Comparison of ENCODE assay signal across 8 mouse cellular contexts in genomic region chr11:69133923-69134621, GRCm38 (mm10). TPM values are rescaled to one million over a fixed set of nuclear protein-coding genes. Genes with fewer than 3 reads are reported as not detected.
DNase-seq lines count a peak whose midpoint lies in the region; ATAC-seq and TF ChIP-seq lines count a peak whose summit lies in the region.

No protein-coding gene starts in this region.

- 0 out of 2 replicates have a peak overlapping the region, but pooled peaks have one; percentile 49 for H3K27ac ChIP-seq in embryonic facial prominence, embryonic 13.5 days
- H3K27ac ChIP-seq in heart, postnatal 0 days (ENCODE audit: low read depth): no peak overlapping the region
- no peak overlapping the region for H3K27ac ChIP-seq in liver, embryonic 14.5 days

- H3K4me3 ChIP-seq in embryonic facial prominence, embryonic 13.5 days: peak overlapping the region; percentile 54
- H3K4me3 ChIP-seq in heart, postnatal 0 days (ENCODE audit: low read depth, low read length): peak overlapping the region; percentile 40
- H3K4me3 ChIP-seq in liver, embryonic 14.5 days (ENCODE audit: insufficient read depth in 1 of 2, low read depth in 2 of 2, low read length in 2 of 2): peak overlapping the region; percentile 31 to 41

- peak; percentile 58 for DNase-seq in CD4-positive helper T cell, adult 2 months (ENCODE audit: low read depth, low spot score)
- peak; percentile 63 for DNase-seq in adrenal gland, adult 8-10 months
- DNase-seq in heart, postnatal 0 days (ENCODE audit: low spot score): peak; percentile 23
- DNase-seq in kidney, postnatal 36 days: peak; percentile 33 to 64
- DNase-seq in liver, embryonic 14.5 days (ENCODE audit: low read depth in 3 of 3, low spot score in 3 of 3): no peak
- peak; percentile 61 for DNase-seq in neural tube, embryonic 10.5 days (ENCODE audit: extremely low spot score, low spot score)
- DNase-seq in thymus, postnatal 14 days: peak; percentile 70

- no peaks in the 10 kb centered on the region for H3K36me3 ChIP-seq in embryonic facial prominence, embryonic 13.5 days
- H3K36me3 ChIP-seq in heart, postnatal 0 days (replicated peaks; ENCODE audit: control insufficient read depth, insufficient read depth, low read length): no peaks in the 10 kb centered on the region
- no peaks in the 10 kb centered on the region for H3K36me3 ChIP-seq in liver, embryonic 14.5 days (replicated peaks; ENCODE audit: control insufficient read depth, insufficient read depth, low read depth)

- H3K9ac ChIP-seq in embryonic facial prominence, embryonic 13.5 days: peak overlapping the region; percentile 69
- H3K9ac ChIP-seq in heart, postnatal 0 days (replicated peaks; ENCODE audit: low read depth, low read length): no peak overlapping the region
- no peak overlapping the region; the same call in 1 of the 2 replicates for H3K9ac ChIP-seq in liver, embryonic 14.5 days (replicated peaks)

- WGBS in embryonic facial prominence, embryonic 13.5 days: 1% methylated on average over 34 of the region's 34 CpGs
- WGBS in heart, postnatal 0 days: 4% methylated on average over 34 of the region's 34 CpGs
- WGBS in liver, embryonic 14.5 days (ENCODE audit: insufficient replicate concordance): 5% methylated on average over 34 of the region's 34 CpGs

- no peaks in the 10 kb centered on the region for H3K9me3 ChIP-seq in embryonic facial prominence, embryonic 13.5 days
- no peaks in the 10 kb centered on the region for H3K9me3 ChIP-seq in heart, postnatal 0 days (replicated peaks; ENCODE audit: control insufficient read depth, low read length)
- no peaks in the 10 kb centered on the region for H3K9me3 ChIP-seq in liver, embryonic 14.5 days (ENCODE audit: control insufficient read depth, low read length)

- no peak for TF ChIP-seq EP300 in heart, postnatal 0 days (IDR thresholded peaks at IDR 0.05; ENCODE audit: low read depth)
- TF ChIP-seq EP300 in liver, embryonic 14.5 days (IDR thresholded peaks at IDR 0.05; ENCODE audit: low read depth): no peak

- ATAC-seq in embryonic facial prominence, embryonic 13.5 days (ENCODE audit: insufficient number of reproducible peaks, insufficient read depth, low FRiP score, low TSS enrichment, low read depth): peak; percentile 66
- ATAC-seq in heart, postnatal 0 days (ENCODE audit: insufficient read depth, low read depth): peak; percentile 76
- peak; percentile 40; the same call in 1 of the 2 replicates for ATAC-seq in liver, embryonic 14.5 days (ENCODE audit: insufficient read depth)

- peaks cover 14% of the 10 kb centered on the region for H3K4me1 ChIP-seq in embryonic facial prominence, embryonic 13.5 days
- H3K4me1 ChIP-seq in heart, postnatal 0 days (ENCODE audit: control insufficient read depth, insufficient read depth): no peaks in the 10 kb centered on the region
- H3K4me1 ChIP-seq in liver, embryonic 14.5 days (replicated peaks; ENCODE audit: control insufficient read depth in 2 of 2, insufficient read depth in 2 of 2, low read length in 1 of 2): peaks cover 0 to 2% of the 10 kb centered on the region in 2 experiments; a peak in 2 of 4 replicates

- H3K4me2 ChIP-seq in embryonic facial prominence, embryonic 13.5 days: peak overlapping the region; percentile 78
- peak overlapping the region; percentile 60 for H3K4me2 ChIP-seq in heart, postnatal 0 days (ENCODE audit: low read depth, low read length)
- H3K4me2 ChIP-seq in liver, embryonic 14.5 days (ENCODE audit: low read depth): peak overlapping the region; percentile 68

- peaks cover 4% of the 10 kb centered on the region; the same call in 1 of the 2 replicates for H3K27me3 ChIP-seq in embryonic facial prominence, embryonic 13.5 days
- H3K27me3 ChIP-seq in heart, postnatal 0 days (ENCODE audit: control insufficient read depth, insufficient read depth, low read length): no peaks in the 10 kb centered on the region
- H3K27me3 ChIP-seq in liver, embryonic 14.5 days (ENCODE audit: control insufficient read depth, insufficient read depth, low read length): no peaks in the 10 kb centered on the region

- TF ChIP-seq CTCF in heart, postnatal 0 days (IDR thresholded peaks at IDR 0.05; ENCODE audit: low read depth): peak; percentile 43
- TF ChIP-seq CTCF in liver, embryonic 14.5 days (IDR thresholded peaks at IDR 0.05; ENCODE audit: low read depth): peak; percentile 60

RNA-seq across cellular contexts. Expression of gene Aloxe3, which starts 8.4 kb away (rescaled TPM):
- total RNA-seq in adrenal gland, adult 8-10 months (2022): 1 to 10 TPM in 3 of 4 experiments, under 1 TPM in 1; 0.87 to 2.2 (median 1.7) TPM
- 1.1 TPM in 2 replicates for polyA plus RNA-seq in embryonic facial prominence, embryonic 13.5 days (2015; fragmentation: Nextera tagmentation; extraction: Ambion mirVana)
- total RNA-seq in heart, postnatal 0 days (2014; rRNA removed; ENCODE audit: low replicate concordance): 0.58 TPM in 1 of 2 replicates, not detected in the other
- polyA plus RNA-seq in heart, postnatal 0 days (2015; fragmentation: Nextera tagmentation; extraction: Ambion mirVana): 0.08 TPM in 1 of 2 replicates, not detected in the other
- 0.05 and 0.38 TPM in 2 replicates for polyA plus RNA-seq in liver, embryonic 14.5 days (2012; rRNA removed)
- 0.15 TPM in 1 of 2 replicates, not detected in the other for polyA plus RNA-seq in liver, embryonic 14.5 days (2014; fragmentation: Nextera tagmentation; extraction: Ambion mirVana)

RNA-seq across cellular contexts. Expression of gene 9130213A22Rik, which starts 11.7 kb away (rescaled TPM):
- total RNA-seq in adrenal gland, adult 8-10 months (2022): under 1 TPM; 0.26 to 0.95 (median 0.84) TPM
- polyA plus RNA-seq in embryonic facial prominence, embryonic 13.5 days (2015; fragmentation: Nextera tagmentation; extraction: Ambion mirVana): 0.13 and 0.17 TPM in 2 replicates
- 0.66 TPM in 1 of 2 replicates, not detected in the other for total RNA-seq in heart, postnatal 0 days (2014; rRNA removed; ENCODE audit: low replicate concordance)
- 0.30 and 0.49 TPM in 2 replicates for polyA plus RNA-seq in heart, postnatal 0 days (2015; fragmentation: Nextera tagmentation; extraction: Ambion mirVana)
- 0.05 and 0.08 TPM in 2 replicates for polyA plus RNA-seq in liver, embryonic 14.5 days (2012; rRNA removed)
- not detected in 2 replicates for polyA plus RNA-seq in liver, embryonic 14.5 days (2014; fragmentation: Nextera tagmentation; extraction: Ambion mirVana)

RNA-seq across cellular contexts. Expression of gene Hes7, which starts 13.9 kb away (rescaled TPM):
- under 1 TPM in 2 of 4 experiments, not detected in 2; 0.18 to 0.22 TPM for total RNA-seq in adrenal gland, adult 8-10 months (2022)
- polyA plus RNA-seq in embryonic facial prominence, embryonic 13.5 days (2015; fragmentation: Nextera tagmentation; extraction: Ambion mirVana): 0.44 and 0.47 TPM in 2 replicates
- total RNA-seq in heart, postnatal 0 days (2014; rRNA removed; ENCODE audit: low replicate concordance): not detected in 2 replicates
- polyA plus RNA-seq in heart, postnatal 0 days (2015; fragmentation: Nextera tagmentation; extraction: Ambion mirVana): 0.26 and 0.29 TPM in 2 replicates
- 0.08 and 0.12 TPM in 2 replicates for polyA plus RNA-seq in liver, embryonic 14.5 days (2012; rRNA removed)
- 0.05 TPM in 1 of 2 replicates, not detected in the other for polyA plus RNA-seq in liver, embryonic 14.5 days (2014; fragmentation: Nextera tagmentation; extraction: Ambion mirVana)

RNA-seq across cellular contexts. Expression of gene Alox12b, which starts 22.7 kb away (rescaled TPM):
- not detected for total RNA-seq in adrenal gland, adult 8-10 months (2022)
- polyA plus RNA-seq in embryonic facial prominence, embryonic 13.5 days (2015; fragmentation: Nextera tagmentation; extraction: Ambion mirVana): 0.21 TPM in 1 of 2 replicates, not detected in the other
- total RNA-seq in heart, postnatal 0 days (2014; rRNA removed; ENCODE audit: low replicate concordance): not detected in 2 replicates
- polyA plus RNA-seq in heart, postnatal 0 days (2015; fragmentation: Nextera tagmentation; extraction: Ambion mirVana): not detected in 2 replicates
- not detected in 2 replicates for polyA plus RNA-seq in liver, embryonic 14.5 days (2012; rRNA removed)
- polyA plus RNA-seq in liver, embryonic 14.5 days (2014; fragmentation: Nextera tagmentation; extraction: Ambion mirVana): not detected in 2 replicates

RNA-seq across cellular contexts. Expression of gene Per1, which starts 39.1 kb away (rescaled TPM):
- 100 to 1,000 TPM in 1 of 4 experiments, 10 to 100 TPM in 3; 30.0 to 119 (median 51.6) TPM for total RNA-seq in adrenal gland, adult 8-10 months (2022)
- polyA plus RNA-seq in embryonic facial prominence, embryonic 13.5 days (2015; fragmentation: Nextera tagmentation; extraction: Ambion mirVana): 11.1 and 11.5 TPM in 2 replicates
- total RNA-seq in heart, postnatal 0 days (2014; rRNA removed; ENCODE audit: low replicate concordance): 76.8 and 93.5 TPM in 2 replicates
- 8.1 and 9.7 TPM in 2 replicates for polyA plus RNA-seq in heart, postnatal 0 days (2015; fragmentation: Nextera tagmentation; extraction: Ambion mirVana)
- polyA plus RNA-seq in liver, embryonic 14.5 days (2012; rRNA removed): 1.8 and 1.9 TPM in 2 replicates
- 3.0 and 4.2 TPM in 2 replicates for polyA plus RNA-seq in liver, embryonic 14.5 days (2014; fragmentation: Nextera tagmentation; extraction: Ambion mirVana)

Comparison
In these comparisons a context has a peak if more than half of its experiments do, and no peak if none do; other contexts are left out.
1. DNase-seq: peak in CD4-positive helper T cell, adult 2 months (single experiment), adrenal gland, adult 8-10 months (single experiment), heart, postnatal 0 days (single experiment), kidney, postnatal 36 days (2 of 2), neural tube, embryonic 10.5 days (single experiment) and thymus, postnatal 14 days (single experiment); none in liver, embryonic 14.5 days (0 of 3).
2. Peak in every context shown above with its lines, with median percentiles within 50 percentile points of each other: ATAC-seq, H3K4me2 ChIP-seq and H3K4me3 ChIP-seq.